Mouse (Mus musculus) spleen, postnatal 10 days (tissue): ENCODE results near the gene Aprt.
A peak's percentile ranks its signal among the peaks of the same experiment; 100 is the strongest.

Experiments
- DNase-seq, 2 experiments: peaks; one replicate each; pipeline ENCODE4 v3.0.0; 2021 to 2022; ENCODE audit warnings: low spot score in 2 of 2

The Aprt gene

DNA sequence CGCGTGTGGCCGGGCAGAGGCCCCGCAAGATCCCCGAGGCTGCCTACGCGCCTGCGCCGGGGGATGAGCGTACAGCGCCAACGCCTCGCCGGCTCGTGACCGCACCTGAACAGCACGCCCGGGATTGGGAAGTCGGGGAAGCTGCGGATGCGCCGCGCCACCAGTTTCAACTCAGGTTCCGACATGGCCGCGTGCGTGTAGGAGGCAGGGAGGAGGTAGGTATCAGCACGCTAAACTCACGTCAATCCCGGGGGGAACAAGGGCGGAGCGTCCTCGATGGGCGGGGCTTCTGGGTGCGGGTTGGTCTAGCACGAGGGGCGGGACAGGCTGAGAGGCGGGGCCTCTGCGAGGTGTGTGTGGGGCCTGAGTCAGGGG lies at the start of gene Aprt:
Aprt (minus strand) TSS at position 262 of the 375 bp plus-strand sequence.
- DNase-seq: peak; percentile 88 to 95

DNA sequence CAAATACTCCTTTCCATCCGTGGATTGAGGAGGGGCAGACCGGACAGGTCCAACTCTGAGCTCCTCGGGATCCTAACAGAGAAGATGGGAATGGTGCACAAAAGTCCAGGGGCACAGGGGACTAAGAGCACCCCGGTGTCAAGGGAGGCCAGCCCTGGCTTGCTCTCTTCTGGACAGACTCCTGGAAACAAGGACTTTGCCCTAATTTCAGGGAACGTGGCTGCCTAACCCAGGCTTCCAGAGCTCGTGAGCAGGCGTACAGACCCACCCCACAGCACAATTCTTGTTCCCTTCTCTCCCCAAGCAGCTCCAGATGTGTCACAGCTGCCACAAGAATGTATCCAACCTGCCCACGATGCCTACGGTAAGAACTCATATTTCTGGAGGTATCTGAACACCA lies 49.1 kb upstream of the Aprt start:
- DNase-seq: no peak

DNA sequence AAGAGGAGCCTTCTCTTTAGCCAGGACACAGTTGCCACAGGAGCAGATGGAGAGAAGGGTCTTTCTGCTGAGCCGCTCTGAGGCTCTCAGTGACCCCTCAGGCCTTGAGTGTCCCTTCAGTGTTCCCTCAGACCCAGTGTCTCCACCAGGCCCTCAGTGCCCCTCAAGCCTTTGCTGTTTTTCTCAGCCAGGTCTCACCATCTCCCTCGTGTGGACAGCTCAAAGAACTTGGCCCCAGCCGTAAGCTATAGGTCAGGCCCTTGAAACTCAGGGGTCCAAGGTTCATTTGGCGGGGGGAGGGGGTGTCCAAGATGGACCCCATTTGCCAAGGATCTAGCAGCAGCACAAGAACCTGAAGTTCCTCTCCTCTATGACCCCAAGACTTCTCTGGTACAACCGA lies 47.9 kb upstream of the Aprt start:
- no peak for DNase-seq

DNA sequence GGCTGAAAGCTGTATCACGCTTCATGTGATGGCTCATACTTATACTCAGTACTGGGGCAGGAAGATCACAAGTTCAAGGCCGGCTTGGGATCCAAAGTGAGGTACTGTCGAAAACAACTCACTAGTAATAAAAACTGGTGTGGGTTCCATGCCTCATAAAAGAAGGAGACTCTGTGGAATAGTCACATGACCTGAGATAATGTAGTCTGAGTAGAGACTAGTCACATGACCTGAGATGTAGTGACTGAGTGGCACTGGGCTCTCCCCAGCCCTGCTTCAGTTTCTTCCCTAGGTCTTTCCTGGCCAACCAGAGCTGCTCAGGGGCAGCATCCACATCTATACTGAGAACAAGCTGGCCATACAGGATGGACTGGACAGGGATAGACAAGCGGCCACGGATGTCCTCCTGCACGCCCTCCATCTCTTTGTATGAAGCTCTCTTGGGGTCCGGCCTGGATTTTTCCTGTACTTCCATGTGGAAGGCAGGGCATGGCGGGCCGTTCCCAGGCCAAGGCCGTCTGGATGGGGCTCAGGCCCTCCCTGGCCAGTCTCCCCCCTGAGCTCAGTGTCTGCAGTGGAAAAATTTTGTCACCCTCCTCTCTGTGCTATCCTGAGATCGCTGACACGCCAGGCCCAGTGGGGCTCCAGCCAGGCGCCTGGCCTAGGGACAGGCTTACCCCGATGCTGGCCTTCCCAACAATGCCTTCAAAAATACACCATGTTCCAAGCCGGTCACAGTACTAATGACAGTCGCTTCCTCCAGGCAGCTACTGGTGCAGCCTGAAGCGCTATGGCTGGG lies 47.3 kb upstream of the Aprt start:
- no peak for DNase-seq

DNA sequence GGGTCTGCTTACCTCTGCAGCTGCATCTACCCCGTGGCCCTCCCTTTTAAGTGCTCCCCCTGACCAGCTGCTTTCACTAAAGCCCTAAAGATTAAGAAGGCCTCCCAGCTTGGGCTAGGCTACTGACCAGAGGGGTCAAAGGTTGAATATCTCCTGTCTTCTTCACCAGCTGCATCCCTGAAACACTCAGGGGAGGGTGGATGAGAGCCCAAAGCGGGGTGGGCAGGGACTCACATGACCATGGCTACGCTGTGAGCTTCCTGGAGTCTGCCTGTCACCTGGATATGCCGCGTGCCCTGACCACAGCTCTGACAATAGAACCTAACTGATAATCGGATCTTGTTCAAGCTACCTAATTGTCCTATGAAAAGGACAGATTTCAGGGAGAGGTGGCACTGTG lies 46.0 kb upstream of the Aprt start, which contains the start of gene Pabpn1l:
Pabpn1l (minus strand) TSS at position 13 of the 400 bp plus-strand sequence.
- no peak for DNase-seq

DNA sequence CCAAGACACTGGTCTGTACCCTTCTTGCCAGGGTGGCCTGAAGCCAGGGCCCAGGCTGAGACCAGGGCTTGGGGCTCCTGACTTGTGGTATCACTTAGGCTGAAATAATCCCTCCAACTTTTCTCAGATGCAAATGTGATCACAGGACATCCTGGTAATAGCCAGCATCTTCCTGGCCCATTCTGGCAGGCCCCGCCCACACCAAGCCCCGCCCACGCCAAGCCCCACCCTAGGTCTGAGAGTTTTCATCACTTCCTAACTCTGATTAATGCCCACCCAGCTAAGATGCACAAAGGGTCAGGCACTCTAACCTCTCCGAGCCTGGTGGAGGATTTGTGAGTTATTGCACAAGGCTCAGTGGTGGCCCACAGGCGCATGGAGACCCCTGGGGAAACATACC lies 43.7 kb upstream of the Aprt start:
- DNase-seq: peak in 1 of 2 experiments; percentile 54

DNA sequence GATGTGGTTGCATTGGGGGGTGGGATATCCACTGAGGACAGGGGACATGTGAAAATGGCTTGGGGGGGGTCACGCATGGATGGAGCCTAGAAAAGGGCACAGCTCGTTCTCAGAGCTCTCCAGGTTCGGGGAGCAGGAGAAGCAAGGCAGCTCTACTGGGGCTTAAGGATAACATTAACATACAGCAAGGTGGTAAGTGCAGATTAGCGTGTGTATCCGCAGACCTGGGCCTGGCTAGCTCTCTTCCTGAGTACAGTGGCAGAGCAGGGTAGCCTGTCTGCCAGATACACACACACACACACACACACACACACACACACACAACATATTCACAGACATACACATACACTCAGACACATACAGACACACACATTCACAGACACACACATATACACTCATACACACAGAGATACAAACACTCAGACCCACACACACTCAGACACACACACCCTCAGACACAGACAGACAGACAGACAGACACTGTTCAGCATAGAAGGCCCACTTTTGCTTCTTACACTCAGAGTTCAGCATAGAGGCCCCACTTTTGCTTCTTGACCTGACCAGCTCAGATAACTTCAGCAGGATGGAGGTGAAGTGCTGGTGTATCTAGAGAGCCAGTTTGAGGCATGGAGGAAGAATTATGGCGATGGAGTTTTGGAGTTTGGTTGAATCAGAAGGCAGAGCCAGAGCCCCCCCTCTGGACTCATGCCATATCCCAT lies 42.1 kb upstream of the Aprt start:
- peak in 1 of 2 experiments; percentile 62 for DNase-seq

DNA sequence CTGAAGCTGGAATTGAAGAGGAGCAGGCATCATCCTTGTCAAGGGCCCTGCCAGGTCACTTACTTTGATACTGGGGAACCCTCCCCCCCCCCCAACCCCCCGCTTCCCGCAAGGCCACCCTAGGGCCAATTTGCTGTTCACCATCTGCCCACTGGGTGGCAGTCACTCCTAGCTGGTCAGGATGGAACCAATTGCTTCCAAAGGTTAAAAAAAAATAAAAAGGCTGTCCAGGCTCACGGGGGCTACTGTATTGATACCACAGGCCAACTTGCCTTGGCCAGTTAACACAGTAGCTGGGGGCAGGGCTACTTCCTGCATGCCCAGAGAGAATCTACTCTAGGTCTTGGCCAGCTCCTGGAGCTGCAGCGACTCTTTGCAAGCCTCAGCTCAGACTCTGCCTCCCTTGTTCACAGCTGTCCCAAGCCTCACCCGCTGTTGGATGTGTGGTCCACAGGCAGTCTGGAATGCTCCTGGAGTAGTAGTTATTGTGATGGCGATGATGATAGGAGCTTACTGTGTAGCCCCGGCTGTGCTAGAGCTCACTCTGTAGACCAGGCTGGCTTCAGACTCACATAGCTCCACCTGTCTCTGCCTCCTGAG lies 41.3 kb upstream of the Aprt start:
- peak; percentile 87 to 92 for DNase-seq

DNA sequence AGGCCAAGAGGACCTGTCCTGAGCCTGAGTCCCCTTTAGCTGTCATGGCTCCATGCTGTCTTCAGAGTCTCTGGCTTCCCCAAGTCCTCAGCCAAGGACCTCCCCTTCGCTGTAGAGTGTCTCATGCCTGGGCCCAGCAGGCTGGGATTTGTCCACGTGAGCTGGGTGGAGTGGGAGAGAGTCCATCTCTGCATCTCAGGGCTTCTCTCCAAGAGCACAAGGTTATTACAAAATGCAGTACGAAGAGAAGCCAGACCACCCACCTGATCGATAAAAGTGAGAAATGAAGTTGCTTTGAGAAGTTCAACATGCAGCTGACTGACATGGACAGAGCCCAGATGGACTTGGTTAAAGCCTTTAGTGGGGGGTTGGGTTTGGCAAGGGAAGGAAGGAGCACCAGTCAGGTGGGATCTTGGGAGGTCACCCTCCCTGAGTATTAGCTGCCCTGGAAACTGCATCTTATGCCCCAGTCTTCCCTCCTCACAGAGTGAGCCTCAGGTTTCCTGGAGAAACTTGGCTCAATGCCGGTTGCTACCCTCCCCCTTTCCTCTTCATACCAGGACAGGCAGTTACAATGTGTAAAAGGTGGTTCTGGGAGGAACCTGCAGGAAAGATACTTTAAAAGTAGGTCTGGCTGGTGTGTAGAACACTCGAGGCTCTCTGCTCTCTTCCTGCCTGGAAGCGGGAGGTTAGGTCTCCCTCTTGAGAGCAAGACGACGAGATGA lies 39.6 kb upstream of the Aprt start:
- no peak for DNase-seq

DNA sequence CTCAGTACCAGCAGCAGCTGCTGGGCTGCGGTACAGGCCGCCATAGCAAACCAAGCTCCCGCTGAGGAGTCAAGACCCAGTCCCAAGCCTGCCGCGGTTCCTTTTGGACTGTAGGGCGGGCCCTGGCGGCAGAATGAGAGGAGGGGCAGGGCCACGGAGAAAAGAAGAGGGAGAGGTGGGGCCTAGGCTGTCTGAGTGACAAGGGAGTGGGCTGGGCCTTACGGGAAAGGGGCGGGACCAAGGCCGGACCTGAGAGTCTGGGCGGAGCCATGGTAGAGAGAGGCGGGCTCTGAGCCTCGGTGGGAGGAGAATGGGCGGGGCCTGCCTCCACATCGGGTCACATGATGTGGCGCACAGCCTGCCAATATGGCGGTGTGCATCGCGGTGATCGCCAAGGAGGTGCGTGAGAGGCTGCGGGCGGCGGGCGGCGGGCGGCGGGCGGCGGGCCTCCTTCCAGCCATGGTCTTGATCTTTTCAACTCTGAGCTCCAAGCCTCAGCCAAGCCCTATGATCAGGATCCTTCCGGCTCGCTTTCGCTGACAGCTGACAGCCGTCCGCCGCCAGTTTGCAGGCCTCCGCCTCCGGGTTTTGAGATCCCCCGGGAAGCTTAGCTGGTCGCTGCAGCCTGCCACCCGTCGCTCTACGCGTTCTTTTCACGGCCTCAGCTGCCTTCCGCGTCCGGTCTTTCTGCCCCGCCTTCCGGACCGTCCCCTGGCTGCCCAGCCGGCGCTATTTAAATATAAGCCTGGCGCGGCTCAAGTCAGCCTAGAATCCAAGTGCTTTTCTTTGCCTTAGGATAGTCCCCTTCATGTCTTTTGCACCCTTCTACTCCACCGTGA lies 34.8 kb upstream of the Aprt start, which contains the start of the genes Galns and Trappc2l:
Galns (minus strand) TSS at position 169 of the 839 bp plus-strand sequence.
Trappc2l (plus strand) TSS at position 346 of the 839 bp plus-strand sequence.
- DNase-seq: peak; percentile 91 to 97

DNA sequence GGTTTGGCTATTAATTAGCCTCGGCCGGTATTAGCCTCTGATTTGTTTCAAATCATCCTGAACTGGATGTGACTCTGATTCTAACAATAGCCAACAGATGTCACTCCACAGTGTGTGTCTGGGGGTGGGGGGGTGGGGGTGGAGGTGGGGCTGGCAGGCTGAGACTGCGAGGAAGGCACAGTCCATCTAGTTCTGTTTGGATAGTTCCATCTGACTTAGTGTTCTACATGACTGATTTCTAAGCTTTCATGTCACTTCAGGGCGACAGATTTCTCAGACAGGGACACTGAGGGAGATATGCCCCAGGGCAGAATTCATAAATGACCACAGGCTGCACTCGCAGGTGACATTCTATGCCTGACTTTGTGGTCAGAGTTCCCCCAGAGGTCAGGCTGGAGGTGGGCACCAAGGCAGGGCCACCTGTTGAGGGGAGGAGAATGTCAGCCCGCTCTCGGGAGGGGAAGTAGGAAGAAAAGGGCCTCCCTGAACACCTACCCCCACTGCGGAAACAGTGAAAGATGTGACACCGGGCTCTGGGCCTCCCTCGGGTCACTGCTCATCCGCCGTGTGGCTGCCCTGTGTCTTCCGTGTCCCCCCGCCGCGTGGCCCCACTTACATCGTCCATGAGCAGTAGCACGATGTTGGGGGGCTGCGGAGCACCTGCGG lies 34.0 kb upstream of the Aprt start:
- DNase-seq: no peak

DNA sequence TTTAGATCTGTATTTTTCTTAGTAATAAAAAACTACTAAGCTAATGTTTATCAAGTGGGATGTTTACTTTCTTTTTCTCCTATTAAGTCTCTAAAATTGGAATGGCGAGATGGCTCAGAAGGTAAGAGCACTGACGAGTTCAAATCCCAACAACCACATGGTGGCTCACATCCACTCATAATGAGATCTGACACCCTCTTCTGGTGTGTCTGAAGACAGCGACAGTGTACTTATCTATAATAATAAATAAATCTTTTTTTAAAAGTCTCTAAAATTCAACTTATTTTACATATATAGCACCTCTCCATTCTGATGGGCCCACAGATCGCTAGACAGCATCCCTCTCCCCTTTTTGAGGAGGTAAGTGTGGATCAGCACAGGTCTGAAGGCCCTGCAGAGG lies 33.5 kb upstream of the Aprt start:
- no peak for DNase-seq

DNA sequence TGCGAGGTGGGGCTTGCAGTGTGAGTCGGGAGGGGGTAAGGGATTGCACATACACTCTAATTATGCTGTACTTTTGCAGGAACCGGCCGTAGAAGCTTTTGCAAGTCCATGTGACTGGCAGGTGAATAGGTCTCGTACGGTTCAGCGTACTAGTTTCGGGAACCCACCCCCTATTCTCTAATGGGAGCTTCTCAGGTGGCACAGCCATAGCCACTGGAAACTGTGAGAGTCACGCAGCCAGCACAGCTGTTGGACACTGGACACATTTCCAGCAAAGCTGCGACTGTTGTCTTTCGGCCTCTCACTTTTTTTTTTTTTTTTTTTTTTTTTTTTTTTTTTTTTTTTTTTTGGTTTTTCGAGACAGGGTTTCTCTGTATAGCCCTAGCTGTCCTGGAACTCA lies 30.1 kb upstream of the Aprt start:
- no peak for DNase-seq

DNA sequence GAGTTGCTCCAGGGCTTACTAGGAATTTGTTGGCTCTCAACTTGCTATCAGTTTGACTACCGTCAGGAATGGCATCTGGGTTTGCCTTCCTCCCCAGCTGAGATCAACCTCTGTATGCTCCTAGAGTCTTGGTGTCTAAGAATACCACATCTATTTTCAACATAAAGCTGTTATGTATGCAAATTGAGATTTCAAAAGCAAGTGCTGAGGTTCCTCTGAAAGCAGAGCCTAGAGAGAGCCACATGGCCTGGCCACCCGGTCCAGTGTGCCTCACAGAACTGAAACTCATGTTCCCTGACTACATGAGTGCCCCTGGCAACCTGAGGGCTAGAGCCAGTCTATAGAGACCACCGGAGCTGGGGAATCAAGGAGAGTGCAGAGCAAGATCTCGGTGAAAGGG lies 28.7 kb upstream of the Aprt start:
- no peak for DNase-seq

DNA sequence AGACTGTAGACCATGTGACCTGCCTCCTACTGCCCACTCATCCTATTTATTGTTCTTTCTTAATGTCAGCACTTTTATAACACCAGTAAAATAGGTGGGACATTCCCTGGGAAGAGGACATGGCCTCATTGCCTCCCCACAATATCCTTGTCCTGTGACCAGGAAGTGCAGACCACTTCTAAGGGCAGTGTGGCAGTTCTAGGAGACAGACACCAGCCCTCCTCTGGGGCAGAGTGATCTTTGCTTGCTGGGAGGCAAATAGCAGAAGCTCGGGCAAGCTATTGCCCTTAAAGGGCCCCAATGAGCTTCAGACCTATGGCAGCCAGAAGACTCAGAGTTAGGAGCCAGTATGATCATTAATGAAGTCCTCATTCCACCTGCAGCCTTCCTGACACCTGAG lies 27.9 kb upstream of the Aprt start:
- no peak for DNase-seq

DNA sequence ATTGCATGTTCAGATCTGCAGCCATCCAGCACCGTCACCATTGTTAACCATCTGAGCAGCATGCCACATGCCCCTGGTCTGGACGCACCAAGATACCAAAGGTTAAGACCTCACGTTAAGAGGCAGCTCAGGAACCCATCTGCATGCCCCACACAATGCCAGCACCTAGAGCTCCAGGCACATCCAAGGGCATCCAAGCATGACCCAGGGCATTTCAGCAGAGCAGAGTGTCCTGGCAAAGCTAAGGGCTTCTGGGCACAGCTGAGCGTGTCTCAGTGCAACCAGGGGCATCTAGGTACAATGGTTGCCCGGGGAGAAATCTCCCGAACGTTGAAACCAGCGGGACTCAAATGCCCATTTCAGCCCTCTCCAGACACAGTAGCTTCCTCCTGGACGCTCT lies 24.0 kb upstream of the Aprt start:
- no peak for DNase-seq

DNA sequence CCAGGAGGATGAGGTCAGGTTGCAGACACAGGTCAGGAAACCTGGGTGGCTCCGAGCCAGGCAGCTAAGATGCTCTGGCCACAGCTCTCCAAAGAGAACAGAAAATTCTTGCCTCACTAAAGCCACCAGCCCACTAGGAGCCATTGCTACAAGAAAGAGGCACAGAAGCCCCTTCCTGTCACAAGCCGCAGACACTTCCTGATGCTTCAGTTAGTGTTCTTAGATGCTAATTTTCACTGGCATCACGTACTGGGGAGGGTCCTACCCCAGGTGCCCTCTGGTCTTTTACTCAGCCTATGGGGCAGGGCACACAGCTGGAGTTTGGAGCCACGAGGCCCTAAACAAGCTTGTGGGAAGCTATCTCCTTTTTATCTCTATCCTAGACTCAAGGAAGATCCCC lies 19.3 kb upstream of the Aprt start:
- DNase-seq: no peak

DNA sequence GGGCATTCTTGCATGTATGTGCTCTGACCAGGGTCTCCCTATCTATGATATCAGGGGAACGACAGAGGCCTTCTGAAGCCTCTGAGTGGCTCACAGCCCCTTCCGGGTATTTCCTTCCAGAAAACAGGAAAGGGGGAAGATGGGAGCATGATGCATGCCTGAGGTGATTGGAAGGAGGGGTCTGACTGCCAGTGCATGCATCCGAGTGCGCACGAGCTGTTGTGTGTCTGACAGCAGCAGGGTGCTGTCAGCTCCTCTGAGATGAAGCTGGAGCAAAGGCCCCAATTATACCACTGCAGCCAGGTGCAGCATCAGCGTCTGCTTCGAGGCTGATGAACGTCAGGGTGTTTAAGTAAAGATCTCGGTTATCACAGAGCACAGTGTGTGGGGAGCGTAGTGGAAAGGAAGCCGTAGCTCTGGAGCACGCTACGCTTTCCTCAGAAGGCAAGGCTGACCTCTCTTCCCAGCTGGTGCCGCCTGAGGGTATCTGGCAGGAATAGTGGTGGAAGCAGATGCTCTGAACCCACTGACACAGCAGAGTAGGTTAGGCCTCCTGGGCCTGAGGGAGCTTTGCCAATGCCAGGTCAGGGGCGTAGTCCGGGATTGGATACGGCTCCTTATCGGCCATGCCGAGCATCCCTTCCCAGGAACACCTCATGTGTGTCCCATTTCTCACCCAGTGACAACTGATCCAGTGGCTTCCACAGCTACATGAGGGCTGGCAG lies 17.2 kb upstream of the Aprt start:
- no peak for DNase-seq

DNA sequence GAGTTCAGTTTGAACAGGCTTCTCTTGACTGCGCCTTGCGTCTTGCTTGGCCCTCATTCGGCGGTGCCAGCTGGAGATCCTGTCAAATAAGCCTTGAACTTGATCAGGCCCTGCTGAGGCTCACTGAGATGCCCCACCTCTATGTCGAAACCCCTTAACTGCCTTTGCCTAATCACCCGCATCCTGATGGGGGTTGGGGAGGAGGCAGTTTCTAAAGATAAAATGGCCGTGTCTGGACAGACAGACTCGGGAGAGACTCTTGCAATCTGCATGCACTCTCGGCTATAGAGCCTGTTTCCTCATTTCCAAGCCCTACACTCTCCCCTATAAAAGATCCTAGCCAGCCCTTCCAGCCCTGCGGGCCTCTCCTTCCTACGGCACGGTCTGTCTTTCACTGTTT lies 16.5 kb upstream of the Aprt start:
- no peak for DNase-seq

DNA sequence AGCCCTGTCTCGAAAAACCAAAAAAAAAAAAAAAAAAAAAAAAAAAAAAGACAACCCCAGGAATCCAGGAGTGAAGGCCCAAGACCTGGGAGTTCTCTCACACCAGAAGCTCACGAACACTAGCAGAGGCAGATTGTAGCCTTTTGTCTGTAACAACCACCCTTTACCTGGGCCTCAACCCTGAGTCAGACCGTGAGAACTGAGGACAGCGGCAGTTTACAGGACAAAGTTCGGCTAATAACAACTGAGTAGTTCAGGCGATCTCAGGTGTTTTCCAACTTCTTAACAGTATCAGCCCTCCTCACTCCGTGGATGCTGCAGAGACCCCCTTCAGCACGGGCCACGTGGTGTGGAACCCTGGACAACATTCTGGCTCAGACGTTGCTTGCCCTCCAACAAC lies 10.0 kb upstream of the Aprt start:
- no peak for DNase-seq
